Mouse (Mus musculus) forebrain, postnatal 0 days (tissue): ENCODE measurements around the gene Cxcl17. TPM values are rescaled to one million over a fixed set of nuclear protein-coding genes. Genes with fewer than 3 reads are reported as not detected.
"Not testable (repeated sequence)": the region's sequence is repeated elsewhere in the genome, so short reads cannot be mapped to it uniquely, and the experiment has no call there.

Experiments
- ATAC-seq: fragments of 200-750 bp; cut with Nextera tagmentation; 2 replicates; pipeline ENCODE4 v1.8.0; 2017; ENCODE audit warnings: mild to moderate bottlenecking, moderate library complexity
- DNase-seq: peaks from one replicate; pipeline ENCODE4 v3.0.0-alpha.2; 2015
- H3K27ac ChIP-seq: fragments of 300-500 bp; sonication (generic); 2 replicates; pipeline ENCODE4 v1.5.1; 2014; ENCODE audit warnings: low read depth, mild to moderate bottlenecking, antibody characterized with exemption, low read length, moderate library complexity, mixed read lengths
- H3K27me3 ChIP-seq: fragments of 300-500 bp; sonication (generic); 2 replicates; pipeline ENCODE4 v1.6.1; 2014; ENCODE audit warnings: mild to moderate bottlenecking, low read length, mixed read lengths; ENCODE audit not compliant: insufficient read depth
- H3K36me3 ChIP-seq: fragments of 300-500 bp; sonication (generic); 2 replicates; pipeline ENCODE4 v1.6.1; 2014; ENCODE audit warnings: mild to moderate bottlenecking, moderate library complexity; ENCODE audit not compliant: insufficient read depth
- H3K4me1 ChIP-seq: fragments of 300-500 bp; sonication (generic); 2 replicates; pipeline ENCODE4 v1.6.1; 2014; ENCODE audit warnings: antibody characterized with exemption; ENCODE audit not compliant: insufficient read depth
- H3K4me2 ChIP-seq: fragments of 300-500 bp; sonication (generic); 2 replicates; pipeline ENCODE4 v1.6.1; 2014; ENCODE audit warnings: low read depth, mild to moderate bottlenecking, moderate library complexity
- H3K4me3 ChIP-seq: fragments of 300-500 bp; sonication (generic); 2 replicates; pipeline ENCODE4 v1.5.1; 2014; ENCODE audit warnings: low read depth, low read length, mixed read lengths
- H3K9ac ChIP-seq: fragments of 300-500 bp; sonication (generic); 2 replicates; pipeline ENCODE4 v1.6.1; 2014; ENCODE audit warnings: mild to moderate bottlenecking
- H3K9me3 ChIP-seq: fragments of 300-500 bp; sonication (generic); 2 replicates; pipeline ENCODE4 v1.6.1; 2016; ENCODE audit warnings: low read length
- CTCF ChIP-seq: sonication (generic); IDR thresholded peaks from 2 replicates; pipeline ENCODE4 v1.5.1; 2016; ENCODE audit warnings: antibody characterized with exemption, control low read depth, low read depth
- WGBS: fragments of 180-500 bp; shearing (Covaris S2); extraction: QIAGEN DNeasy Blood & Tissue Kit; methylation state at CpG from one replicate; pipeline ENCODE4 v1.1.7; 2014; 5-methylcytosine and 5-hydroxymethylcytosine counted together
- polyA plus RNA-seq: library from polyadenylated mRNA; unstranded; fragments of >200 nt; fragmentation: Nextera tagmentation; extraction: Ambion mirVana; gene quantifications from 2 replicates; pipeline ENCODE4 v1.2.1, GENCODE M21; 2015
- total RNA-seq: library from RNA; depleted of rRNA; stranded (reverse); fragments of >200 nt; gene quantifications from 2 replicates; pipeline ENCODE4 v1.2.3, GENCODE M21; 2014

Cxcl17 gene
- total and polyA plus RNA-seq, 2 experiments from 2014 or later: 0.35 TPM; not detected in 1

DNA sequence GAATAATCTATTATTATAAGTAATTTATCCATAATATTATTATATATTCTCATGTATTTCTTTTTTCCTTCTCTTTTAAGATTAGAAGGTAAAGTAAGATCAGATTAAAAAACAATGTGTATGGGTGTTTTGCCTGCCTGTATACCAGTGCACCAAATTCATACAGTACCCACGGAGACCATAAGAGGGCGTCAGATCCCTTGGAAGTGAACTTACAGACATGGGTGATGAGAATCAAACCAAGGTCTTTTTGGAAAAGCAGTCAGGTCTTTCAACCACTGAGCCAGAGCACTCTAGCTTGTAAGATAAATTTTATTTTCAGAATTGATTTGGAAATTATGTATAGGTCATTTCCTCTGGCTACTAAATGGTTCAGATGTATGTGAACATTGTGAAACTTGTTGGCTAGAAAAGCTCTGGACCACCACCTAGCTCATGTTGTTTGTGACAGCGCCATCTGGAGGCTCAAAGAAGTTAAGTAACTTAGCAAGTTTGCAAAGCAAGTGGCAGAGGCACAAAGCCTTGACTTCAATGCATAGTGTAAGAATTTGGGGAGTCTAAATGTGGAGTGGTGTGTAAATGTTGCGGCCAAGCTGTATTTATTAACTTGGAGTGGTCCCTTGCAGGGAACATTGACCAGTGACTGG, 3.4 kb downstream of the Cxcl17 start:
- Histone ChIP-seq H3K4me1 (no peaks in the 10 kb centered on the region), H3K4me2 (no peak overlapping the region), H3K36me3 (no peaks in the 10 kb centered on the region), H3K4me3 (no peak overlapping the region), H3K9ac (no peak overlapping the region), H3K27ac (no peak overlapping the region), H3K9me3 (no peaks in the 10 kb centered on the region), H3K27me3 (no peaks in the 10 kb centered on the region)
- 44% methylated on average over 4 of the region's 4 CpGs for WGBS
- DNase-seq (peak; percentile 31), ATAC-seq (no peak)
- TF ChIP-seq CTCF: peak; percentile 50

GRCm38 (mm10) chr7:25406468-25406867, 6.2 kb downstream of the Cxcl17 start:
- ATAC-seq: no peak

GRCm38 (mm10) chr7:25402671-25403101, 10.0 kb downstream of the Cxcl17 start:
- H3K27me3 ChIP-seq: no peaks in the 10 kb centered on the region
- no peaks in the 10 kb centered on the region for H3K9me3 ChIP-seq
- 0% methylated on average over 2 of the region's 2 CpGs for WGBS
- no peak overlapping the region for H3K4me3 ChIP-seq
- ATAC-seq (no peak), DNase-seq (no peak)
- TF ChIP-seq CTCF: peak; percentile 53
- no peak overlapping the region for H3K9ac ChIP-seq
- no peaks in the 10 kb centered on the region for H3K4me1 ChIP-seq
- H3K27ac ChIP-seq: no peak overlapping the region
- H3K36me3 ChIP-seq: no peaks in the 10 kb centered on the region
- H3K4me2 ChIP-seq: no peak overlapping the region

More at GRCm38 (mm10) chr7:25406468-25406867, 6.2 kb downstream of the Cxcl17 start:
- WGBS: 93% methylated on average over 7 of the region's 7 CpGs
- no peak for TF ChIP-seq CTCF
- Histone ChIP-seq H3K27ac (no peak overlapping the region), H3K4me3 (no peak overlapping the region), H3K9me3 (no peaks in the 10 kb centered on the region), H3K36me3 (no peaks in the 10 kb centered on the region), H3K4me2 (no peak overlapping the region), H3K27me3 (no peaks in the 10 kb centered on the region), H3K9ac (no peak overlapping the region), H3K4me1 (no peaks in the 10 kb centered on the region)
- DNase-seq: no peak

GRCm38 (mm10) chr7:25401986-25402385, 10.7 kb downstream of the Cxcl17 start:
- Histone ChIP-seq H3K4me1 (no peaks in the 10 kb centered on the region), H3K9me3 (no peaks in the 10 kb centered on the region), H3K27ac (no peak overlapping the region), H3K4me3 (no peak overlapping the region), H3K9ac (no peak overlapping the region), H3K4me2 (no peak overlapping the region), H3K27me3 (no peaks in the 10 kb centered on the region), H3K36me3 (no peaks in the 10 kb centered on the region)
- DNase-seq: no peak
- no peak for TF ChIP-seq CTCF
- ATAC-seq: no peak
- WGBS: 36% methylated on average over 5 of the region's 5 CpGs

DNA sequence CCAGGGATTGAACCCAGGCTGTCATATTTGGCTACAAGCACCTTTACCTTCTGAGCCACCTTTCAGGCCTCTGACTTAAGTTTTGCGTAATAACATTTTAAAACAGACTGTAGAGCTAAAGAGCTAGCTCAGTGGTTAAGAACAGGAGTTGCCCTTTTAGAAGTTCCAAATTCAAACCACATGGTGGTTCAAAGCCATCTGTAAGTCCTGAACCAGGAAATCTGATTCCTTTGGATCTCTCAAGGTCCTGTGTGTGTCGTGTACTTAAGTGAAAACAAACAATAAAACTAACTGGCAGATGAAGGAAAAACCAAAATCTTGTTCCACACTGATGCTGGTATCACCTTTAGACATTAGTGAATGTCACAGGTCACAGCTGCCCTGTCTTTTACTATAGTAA, 11.1 kb downstream of the Cxcl17 start:
- no peak overlapping the region for H3K27ac ChIP-seq
- H3K4me2 ChIP-seq: no peak overlapping the region
- no peaks in the 10 kb centered on the region for H3K9me3 ChIP-seq
- no peak overlapping the region for H3K9ac ChIP-seq
- H3K36me3 ChIP-seq: no peaks in the 10 kb centered on the region
- H3K4me1 ChIP-seq: no peaks in the 10 kb centered on the region
- DNase-seq (no peak), ATAC-seq (no peak)
- no peak for TF ChIP-seq CTCF
- H3K4me3 ChIP-seq: no peak overlapping the region
- 66% methylated on average over 2 of the region's 2 CpGs for WGBS
- H3K27me3 ChIP-seq: no peaks in the 10 kb centered on the region

- not testable (repeated sequence) for H3K27ac ChIP-seq, ATAC-seq, H3K9me3 ChIP-seq
Measured at GRCm38 (mm10) chr7:25399028-25399427, 13.7 kb downstream of the Cxcl17 start.

DNA sequence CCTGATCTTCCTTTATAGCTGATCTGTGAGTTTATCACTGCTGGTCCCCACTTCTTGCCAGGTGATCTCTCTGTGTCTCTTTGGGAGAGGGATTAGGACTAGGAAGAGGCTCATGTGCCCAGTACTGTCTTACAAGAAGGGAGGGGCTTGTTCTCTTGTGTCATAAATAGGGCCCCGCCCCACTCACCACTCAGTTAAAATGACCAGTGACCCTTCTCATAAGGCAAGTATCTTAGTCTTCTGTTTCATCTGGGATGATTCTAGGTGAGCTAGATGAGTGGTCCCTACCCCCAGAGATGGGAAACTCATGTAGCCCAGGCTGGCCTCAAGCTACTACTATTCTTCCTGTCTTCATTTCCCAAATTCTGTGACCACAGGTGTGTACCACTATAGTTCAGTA, 14.1 kb downstream of the Cxcl17 start, which contains the start of gene Lipe:
Gene Lipe (minus strand): TSS at position 101 of the 400 bp plus-strand sequence.
- Histone ChIP-seq H3K27ac (no peak within 1 kb of the TSS), H3K4me3 (no peak within 1 kb of the TSS), H3K27me3 (no peaks in the 10 kb centered on the region), H3K4me2 (no peak within 1 kb of the TSS), H3K4me1 (peaks cover 13% of the 10 kb centered on the region), H3K9ac (no peak within 1 kb of the TSS), H3K36me3 (no peaks in the 10 kb centered on the region), H3K9me3 (no peaks in the 10 kb centered on the region)
- DNase-seq: no peak
- TF ChIP-seq CTCF: no peak
- 97% methylated on average over 1 of the region's 1 CpGs for WGBS
- no peak for ATAC-seq

More at GRCm38 (mm10) chr7:25399028-25399427, 13.7 kb downstream of the Cxcl17 start:
- H3K4me1 ChIP-seq, H3K4me3 ChIP-seq, H3K4me2 ChIP-seq, DNase-seq, H3K27me3 ChIP-seq, H3K9ac ChIP-seq, H3K36me3 ChIP-seq: not testable (repeated sequence)
